Mouse (Mus musculus): ENCODE results near the gene Syt6.

- TF ChIP-seq CTCF (IDR thresholded peaks at IDR 0.05; ENCODE audit: borderline replicate concordance, extremely low read depth, insufficient read depth, insufficient read length) (no peak), POLR2A (IDR thresholded peaks at IDR 0.05; ENCODE audit: borderline replicate concordance, extremely low read depth, insufficient read depth, insufficient read length, poor library complexity, severe bottlenecking) (no peak)
These were observed 35.2 kb downstream of the Syt6 start for GRCm38 (mm10) chr3:103610231-103610630.

All from brain, embryonic 14.5 days (tissue).